Mouse (Mus musculus) intestine, embryonic 16.5 days (tissue): ENCODE measurements at regions not wholly inside any gene's neighbourhood (a gene's known extent, or its start where the extent isn't known, plus 50 kb on each side); places are given as distances from the start of the nearest gene placed in this dataset.
"Not testable (repeated sequence)": the region's sequence is repeated elsewhere in the genome, so short reads cannot be mapped to it uniquely, and the experiment has no call there.

Source experiments
- ATAC-seq: fragments of 200-750 bp; cut with Nextera tagmentation; 2 replicates; pipeline ENCODE4 v1.8.0; 2017; ENCODE audit warnings: moderate TSS enrichment, moderate library complexity
- H3K27ac ChIP-seq: fragments of 300-500 bp; sonication (generic); 2 replicates; pipeline ENCODE4 v1.5.1; 2014; ENCODE audit warnings: mild to moderate bottlenecking, low read length
- H3K27me3 ChIP-seq: fragments of 300-500 bp; sonication (generic); replicated peaks from 2 replicates; pipeline ENCODE4 v1.6.1; 2014; ENCODE audit warnings: low read length, control low read depth, mixed read lengths; ENCODE audit not compliant: control insufficient read depth, insufficient read depth
- H3K36me3 ChIP-seq: fragments of 300-500 bp; sonication (generic); 2 replicates; pipeline ENCODE4 v1.6.1; 2014; ENCODE audit warnings: low read length, control low read depth; ENCODE audit not compliant: control insufficient read depth, insufficient read depth
- H3K4me1 ChIP-seq: fragments of 300-500 bp; sonication (generic); 2 replicates; pipeline ENCODE4 v1.6.1; 2014; ENCODE audit warnings: low read length, control low read depth, mixed read lengths; ENCODE audit not compliant: control insufficient read depth, insufficient read depth
- H3K4me2 ChIP-seq: fragments of 300-500 bp; sonication (generic); 2 replicates; pipeline ENCODE4 v1.6.1; 2014; ENCODE audit warnings: low read depth, low read length, control low read depth
- H3K4me3 ChIP-seq: fragments of 300-500 bp; sonication (generic); 2 replicates; pipeline ENCODE4 v1.5.1; 2014; ENCODE audit warnings: mild to moderate bottlenecking, low read length
- H3K9ac ChIP-seq: fragments of 300-500 bp; sonication (generic); 2 replicates; pipeline ENCODE4 v1.6.1; 2014; ENCODE audit warnings: low read depth, low read length
- H3K9me3 ChIP-seq: fragments of 300-500 bp; sonication (generic); 2 replicates; pipeline ENCODE4 v1.6.1; 2016; ENCODE audit warnings: low read length, control low read depth; ENCODE audit not compliant: control insufficient read depth
- WGBS: fragments of 180-500 bp; shearing (Covaris S2); extraction: QIAGEN DNeasy Blood & Tissue Kit; methylation state at CpG from one replicate; pipeline ENCODE4 v1.1.7; 2014; 5-methylcytosine and 5-hydroxymethylcytosine counted together

- no peak for ATAC-seq
- Histone ChIP-seq H3K4me3 (no peak overlapping the region), H3K4me1 (no peaks in the 10 kb centered on the region), H3K36me3 (no peaks in the 10 kb centered on the region), H3K9me3 (no peaks in the 10 kb centered on the region), H3K4me2 (no peak overlapping the region), H3K27ac (no peak overlapping the region), H3K9ac (no peak overlapping the region), H3K27me3 (no peaks in the 10 kb centered on the region)
- WGBS, result 84% methylated on average over 5 of the region's 5 CpGs
Measured at GRCm38 (mm10) chr16:65403926-65404648, 116.2 kb upstream of the Pou1f1 start.

- H3K27me3 ChIP-seq, result no peaks in the 10 kb centered on the region
- ATAC-seq, result no peak
Measured at GRCm38 (mm10) chr16:65404816-65405215, 115.5 kb upstream of the Pou1f1 start.

GRCm38 (mm10) chr16:65405824-65406556, 114.3 kb upstream of the Pou1f1 start:
- H3K36me3 ChIP-seq, result no peaks in the 10 kb centered on the region
- 70% methylated on average over 3 of the region's 3 CpGs for WGBS
- no peak overlapping the region for H3K9ac ChIP-seq
- H3K4me1 ChIP-seq, result no peaks in the 10 kb centered on the region
- H3K27ac ChIP-seq, result no peak overlapping the region
- ATAC-seq, result no peak
- H3K9me3 ChIP-seq, result no peaks in the 10 kb centered on the region
- H3K27me3 ChIP-seq, result no peaks in the 10 kb centered on the region
- no peak overlapping the region for H3K4me2 ChIP-seq
- no peak overlapping the region for H3K4me3 ChIP-seq

More at GRCm38 (mm10) chr16:65404816-65405215, 115.5 kb upstream of the Pou1f1 start:
- no peaks in the 10 kb centered on the region for H3K36me3 ChIP-seq
- H3K4me1 ChIP-seq, result no peaks in the 10 kb centered on the region
- H3K27ac ChIP-seq, result no peak overlapping the region
- H3K4me3 ChIP-seq, result no peak overlapping the region
- no peaks in the 10 kb centered on the region for H3K9me3 ChIP-seq
- H3K9ac ChIP-seq, result no peak overlapping the region
- H3K4me2 ChIP-seq, result no peak overlapping the region
- WGBS, result 85% methylated on average over 5 of the region's 5 CpGs

DNA sequence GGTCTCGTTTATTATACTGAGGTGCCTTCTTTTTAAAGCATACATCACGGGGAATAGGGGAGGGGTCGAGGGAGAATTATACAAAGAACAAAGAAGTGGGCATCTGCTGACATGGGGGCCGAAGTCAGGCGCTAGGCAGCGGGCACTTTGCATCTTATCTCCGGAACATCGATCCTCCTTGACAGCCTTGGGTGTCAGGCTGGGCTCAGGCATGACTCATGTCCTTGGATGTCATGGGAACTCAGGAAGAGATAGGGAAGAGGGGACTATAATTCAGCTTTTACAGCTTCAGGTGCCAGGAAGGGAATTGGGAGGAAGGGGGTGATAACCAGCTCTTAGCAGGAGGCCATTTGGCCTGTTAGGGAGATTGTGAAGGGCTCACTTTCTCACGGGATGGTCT, 88.3 kb upstream of the Pou1f1 start:
- not testable (repeated sequence) for H3K36me3 ChIP-seq, H3K9ac ChIP-seq, H3K27me3 ChIP-seq, H3K9me3 ChIP-seq, H3K4me2 ChIP-seq, ATAC-seq, H3K27ac ChIP-seq, H3K4me3 ChIP-seq, H3K4me1 ChIP-seq
- 53% methylated on average over 9 of the region's 9 CpGs for WGBS

DNA sequence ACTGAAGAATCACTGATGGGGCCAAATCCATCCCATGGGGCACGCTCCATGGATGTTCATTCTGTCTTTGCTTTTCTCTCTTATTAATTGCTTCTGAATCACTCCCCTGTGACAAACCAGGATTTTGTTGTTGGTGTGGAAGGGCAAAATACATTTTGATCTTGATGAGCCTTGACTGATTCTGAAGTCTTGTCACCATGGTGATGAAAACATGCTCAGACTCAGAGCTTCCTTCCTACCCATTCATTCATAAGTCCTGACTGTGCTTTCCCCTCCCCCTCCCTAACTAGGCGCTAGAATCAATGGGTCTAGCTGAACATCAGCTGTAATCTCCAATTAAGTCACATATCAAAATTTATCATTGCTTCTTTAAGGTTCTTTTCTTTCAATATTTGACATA, 84.2 kb upstream of the Pou1f1 start:
- Histone ChIP-seq H3K27ac (no peak overlapping the region), H3K36me3 (no peaks in the 10 kb centered on the region), H3K27me3 (no peaks in the 10 kb centered on the region), H3K4me3 (no peak overlapping the region), H3K4me2 (no peak overlapping the region), H3K9me3 (no peaks in the 10 kb centered on the region), H3K9ac (no peak overlapping the region), H3K4me1 (no peaks in the 10 kb centered on the region)
- no peak for ATAC-seq
- 75% methylated on average over 2 of the region's 2 CpGs for WGBS

DNA sequence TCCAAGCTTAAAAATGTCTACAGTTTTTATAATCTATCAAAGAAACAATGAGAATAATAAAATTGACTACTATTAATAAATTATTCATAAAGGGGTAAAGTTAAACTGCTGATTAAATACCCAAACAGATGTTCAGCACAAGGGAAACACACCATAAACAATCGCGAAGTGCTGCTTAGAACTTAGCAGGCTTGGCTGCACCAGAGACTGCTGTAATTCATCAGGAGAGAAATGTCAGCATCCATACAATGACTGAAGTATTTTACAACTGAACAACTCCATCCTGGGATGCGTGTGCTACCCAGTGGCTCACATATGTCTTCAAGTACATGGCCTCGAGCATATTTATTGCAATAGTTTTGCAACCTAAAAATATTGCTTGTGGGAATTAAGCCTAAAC, 78.4 kb upstream of the Pou1f1 start:
- ATAC-seq, result no peak
- Histone ChIP-seq H3K4me2 (no peak overlapping the region), H3K36me3 (no peaks in the 10 kb centered on the region), H3K27me3 (no peaks in the 10 kb centered on the region), H3K4me1 (no peaks in the 10 kb centered on the region), H3K9me3 (no peaks in the 10 kb centered on the region), H3K4me3 (no peak overlapping the region), H3K9ac (no peak overlapping the region), H3K27ac (no peak overlapping the region)
- 41% methylated on average over 4 of the region's 4 CpGs for WGBS

- Histone ChIP-seq H3K9me3 (no peaks in the 10 kb centered on the region), H3K36me3 (no peaks in the 10 kb centered on the region), H3K4me2 (no peak overlapping the region), H3K4me3 (no peak overlapping the region), H3K4me1 (no peaks in the 10 kb centered on the region), H3K27me3 (no peaks in the 10 kb centered on the region), H3K27ac (no peak overlapping the region), H3K9ac (no peak overlapping the region)
- 30% methylated on average over 3 of the region's 3 CpGs for WGBS
- ATAC-seq, result no peak
Measured at GRCm38 (mm10) chr16:65448810-65449209, 71.5 kb upstream of the Pou1f1 start.

DNA sequence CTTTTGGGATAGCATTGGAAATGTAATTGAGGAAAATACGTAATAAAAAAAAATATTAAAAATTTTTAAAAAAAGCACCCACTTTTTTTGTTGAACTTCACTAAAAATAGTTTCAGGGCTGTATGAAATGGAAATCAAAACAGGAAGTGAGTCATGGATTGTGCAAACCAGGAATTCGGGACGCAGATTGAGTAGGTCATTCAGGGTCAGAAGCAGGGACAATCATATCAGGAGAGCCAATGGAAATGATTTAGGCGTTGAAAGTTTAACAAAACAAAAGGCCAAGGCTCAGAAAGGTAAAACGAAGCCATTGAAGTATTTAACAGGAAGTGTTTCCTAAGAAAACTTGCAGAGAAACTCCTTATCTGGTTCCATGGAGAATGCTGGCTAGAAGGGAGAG, 69.6 kb upstream of the Pou1f1 start:
- H3K4me2 ChIP-seq, result no peak overlapping the region
- 77% methylated on average over 5 of the region's 5 CpGs for WGBS
- no peak overlapping the region for H3K9ac ChIP-seq
- no peak overlapping the region for H3K4me3 ChIP-seq
- no peak for ATAC-seq
- H3K27me3 ChIP-seq, result no peaks in the 10 kb centered on the region
- H3K4me1 ChIP-seq, result no peaks in the 10 kb centered on the region
- H3K9me3 ChIP-seq, result no peaks in the 10 kb centered on the region
- H3K27ac ChIP-seq, result no peak overlapping the region
- no peaks in the 10 kb centered on the region for H3K36me3 ChIP-seq

- H3K9ac ChIP-seq, result no peak overlapping the region
- WGBS, result 59% methylated on average over 3 of the region's 3 CpGs
- H3K9me3 ChIP-seq, result no peaks in the 10 kb centered on the region
- H3K4me1 ChIP-seq, result no peaks in the 10 kb centered on the region
- no peak overlapping the region for H3K27ac ChIP-seq
- H3K4me3 ChIP-seq, result no peak overlapping the region
- no peaks in the 10 kb centered on the region for H3K27me3 ChIP-seq
- H3K36me3 ChIP-seq, result no peaks in the 10 kb centered on the region
- no peak overlapping the region for H3K4me2 ChIP-seq
- peak; percentile 65; the same call in 1 of the 2 replicates for ATAC-seq
Measured at GRCm38 (mm10) chr16:65451885-65452284, 68.4 kb upstream of the Pou1f1 start.
